Mouse (Mus musculus) cerebellum, adult (tissue): ENCODE results near the gene Nudt21.

Experiments used
- ATAC-seq: cut with Nextera tagmentation; 2 replicates; pipeline ENCODE4 v1.9.2; 2017; ENCODE audit warnings: mild to moderate bottlenecking, moderate library complexity, mixed read lengths; ENCODE audit not compliant: insufficient number of reproducible peaks, low FRiP score, low TSS enrichment

Gene Nudt21

DNA sequence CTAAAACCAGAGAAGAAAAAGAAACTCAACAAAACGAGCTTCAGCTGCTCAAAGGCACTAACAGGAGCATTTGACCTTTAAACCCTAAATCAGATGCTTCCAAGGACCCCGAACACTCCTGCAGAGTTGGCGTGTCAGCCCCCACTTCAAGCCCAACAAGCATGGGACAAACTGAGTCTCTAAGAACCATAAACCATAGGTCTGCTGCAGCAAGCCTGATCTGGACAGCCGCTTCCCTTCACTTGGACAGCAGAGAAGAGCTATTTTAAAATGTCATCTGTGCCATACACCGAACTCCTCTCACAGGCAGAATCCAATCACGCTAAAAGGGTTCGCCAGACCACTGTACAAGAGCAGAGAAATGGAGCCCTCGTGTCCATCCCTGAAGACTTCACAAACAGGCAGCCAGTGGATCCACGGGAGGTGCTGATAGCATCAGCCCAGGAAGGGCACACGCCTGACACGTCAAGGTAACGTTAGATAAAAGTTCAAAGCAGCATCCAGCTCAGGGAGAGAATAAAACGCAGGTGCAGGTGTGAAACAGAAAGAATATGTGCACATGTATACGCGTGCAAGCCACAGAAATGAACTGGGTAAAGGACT lies 27.5 kb downstream of the Nudt21 start:
- no peak for ATAC-seq

DNA sequence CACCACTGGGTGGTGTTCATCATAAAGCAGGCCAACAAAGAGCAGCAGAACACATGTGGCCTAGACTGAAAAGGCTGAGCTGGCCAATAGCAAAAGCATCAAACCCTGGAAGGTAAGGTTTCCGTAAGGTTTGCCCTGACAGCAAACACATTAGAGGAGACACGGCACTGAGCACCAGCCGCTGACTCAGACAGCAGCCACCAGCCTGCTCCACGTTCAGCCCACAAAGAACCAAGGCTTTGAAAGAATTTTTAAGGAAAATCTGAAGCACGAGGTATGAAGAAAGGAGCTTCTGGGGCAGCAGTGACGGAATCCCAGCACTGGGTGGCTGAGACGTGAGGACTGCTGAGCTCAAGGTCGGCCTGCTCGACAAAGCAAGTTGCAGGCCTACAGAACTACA lies 32.7 kb downstream of the Nudt21 start:
- no peak for ATAC-seq

DNA sequence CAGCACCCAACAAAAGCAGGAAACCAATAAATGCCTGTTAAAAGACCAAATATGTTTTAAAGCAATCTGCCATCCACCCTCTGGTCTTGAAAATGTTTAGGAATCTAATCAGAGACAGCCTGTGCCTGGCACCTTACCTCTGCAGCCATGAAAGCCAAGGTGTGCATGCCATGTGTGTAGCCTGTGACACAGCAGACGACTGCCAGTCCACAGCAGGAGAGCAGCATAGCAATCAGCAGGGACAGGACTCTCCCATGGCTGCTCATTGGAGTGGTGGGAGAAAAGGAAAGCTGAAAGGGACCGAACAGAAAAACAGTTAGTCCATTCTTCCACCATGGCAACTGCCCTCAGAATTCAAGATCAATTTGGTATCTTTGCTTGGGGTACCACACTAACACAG lies 37.9 kb downstream of the Nudt21 start:
- no peak for ATAC-seq

DNA sequence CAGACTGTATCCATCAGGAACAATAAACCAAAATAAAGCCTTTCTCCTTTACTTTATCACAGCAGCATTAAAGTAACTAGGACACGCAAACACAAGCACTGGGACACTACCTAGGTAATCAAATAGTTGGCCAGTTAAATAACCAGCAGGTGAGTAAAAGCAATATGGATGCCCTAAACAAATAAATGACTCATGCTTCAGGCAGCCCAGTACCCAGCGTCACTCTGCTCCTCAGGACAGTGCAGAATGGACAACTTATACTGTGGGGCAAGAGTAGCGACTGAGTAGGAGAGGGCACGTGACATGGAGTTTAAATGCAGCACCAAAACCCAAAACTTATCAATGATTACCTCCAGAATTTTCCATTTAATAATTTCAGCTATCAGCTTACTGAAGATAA lies 47.1 kb downstream of the Nudt21 start:
- no peak for ATAC-seq

DNA sequence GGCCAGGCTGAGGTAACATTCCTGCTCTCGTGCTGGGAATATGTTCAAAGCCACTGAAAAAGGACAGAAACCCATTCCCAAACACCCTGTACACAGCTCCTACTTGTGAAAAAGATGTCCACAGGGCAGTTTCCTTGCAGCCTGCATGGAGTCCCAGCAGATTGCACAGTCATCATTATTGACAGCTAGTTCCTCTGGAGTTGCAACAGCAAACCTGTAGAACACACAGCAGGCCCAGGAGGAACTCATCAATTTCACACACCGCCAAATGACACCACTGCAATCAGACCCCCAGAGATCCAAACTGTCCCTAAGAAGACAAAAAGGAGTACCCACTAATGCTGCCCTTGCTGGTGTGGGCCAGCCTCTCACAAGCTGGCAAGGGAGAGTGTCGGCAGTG lies 52.1 kb downstream of the Nudt21 start:
- no peak for ATAC-seq

DNA sequence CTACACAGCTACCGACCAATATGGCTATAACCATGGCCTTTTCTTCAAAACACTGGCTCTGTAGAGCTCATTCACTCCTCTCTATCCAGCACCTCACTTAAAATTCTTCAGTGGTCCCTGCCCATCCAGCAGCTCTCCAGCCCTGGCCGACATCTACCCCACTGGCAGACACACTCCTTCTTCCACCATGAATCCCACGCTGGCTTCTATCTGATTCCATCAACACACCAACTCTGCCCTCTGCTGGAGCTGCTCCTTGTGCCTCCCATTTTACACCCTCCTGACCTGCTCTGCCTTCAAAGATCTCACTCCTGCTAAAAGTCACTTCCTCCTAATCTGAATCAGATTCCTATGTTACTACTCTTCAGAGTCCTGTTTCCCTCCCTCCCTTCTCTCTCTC lies 53.0 kb downstream of the Nudt21 start:
- no peak for ATAC-seq

DNA sequence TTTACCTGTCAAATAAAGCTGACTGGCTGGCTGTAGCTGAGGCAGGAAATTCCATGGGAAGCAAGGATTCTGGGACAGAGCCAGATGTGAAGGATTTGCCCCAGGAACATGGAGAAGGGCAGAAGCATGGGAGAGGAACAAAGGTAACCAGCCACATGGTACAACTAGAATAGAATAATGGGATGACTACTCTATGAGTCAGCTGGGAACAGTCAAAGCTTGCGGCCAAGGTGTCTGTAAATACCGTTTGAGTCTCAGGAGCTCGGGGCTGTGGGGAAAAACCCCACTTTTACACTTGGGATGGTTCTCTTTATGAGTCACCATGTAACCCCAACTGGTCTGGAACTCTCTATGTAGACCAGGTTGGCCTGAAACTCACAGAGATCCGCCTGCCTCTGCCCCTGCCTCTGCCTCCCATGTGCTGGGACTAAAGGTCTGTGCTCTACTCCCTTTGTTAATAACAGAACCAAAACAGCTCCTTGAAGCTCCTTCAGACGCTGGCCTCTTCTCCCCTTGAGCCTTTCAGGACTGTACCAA lies 55.1 kb downstream of the Nudt21 start:
- ATAC-seq, result no peak

DNA sequence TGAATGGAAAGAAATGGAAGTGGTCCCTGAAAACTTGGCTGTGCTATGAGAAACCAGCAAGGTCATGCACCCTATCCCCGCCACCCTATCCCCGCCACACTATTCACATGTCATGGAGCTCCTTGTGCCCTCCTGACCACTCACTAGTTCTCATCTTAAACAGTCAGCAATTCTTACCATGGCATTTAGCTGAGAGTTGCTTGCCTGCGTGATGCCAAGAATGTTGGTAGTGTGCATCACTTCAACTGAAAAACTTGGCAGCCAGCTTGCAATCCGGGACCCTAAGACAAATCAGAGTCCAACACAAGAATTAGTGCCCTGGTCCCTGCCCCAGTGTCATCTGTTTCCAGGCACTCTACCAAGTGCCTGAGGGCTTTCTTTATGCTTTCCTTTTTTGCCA lies 56.7 kb downstream of the Nudt21 start:
- ATAC-seq, result no peak

DNA sequence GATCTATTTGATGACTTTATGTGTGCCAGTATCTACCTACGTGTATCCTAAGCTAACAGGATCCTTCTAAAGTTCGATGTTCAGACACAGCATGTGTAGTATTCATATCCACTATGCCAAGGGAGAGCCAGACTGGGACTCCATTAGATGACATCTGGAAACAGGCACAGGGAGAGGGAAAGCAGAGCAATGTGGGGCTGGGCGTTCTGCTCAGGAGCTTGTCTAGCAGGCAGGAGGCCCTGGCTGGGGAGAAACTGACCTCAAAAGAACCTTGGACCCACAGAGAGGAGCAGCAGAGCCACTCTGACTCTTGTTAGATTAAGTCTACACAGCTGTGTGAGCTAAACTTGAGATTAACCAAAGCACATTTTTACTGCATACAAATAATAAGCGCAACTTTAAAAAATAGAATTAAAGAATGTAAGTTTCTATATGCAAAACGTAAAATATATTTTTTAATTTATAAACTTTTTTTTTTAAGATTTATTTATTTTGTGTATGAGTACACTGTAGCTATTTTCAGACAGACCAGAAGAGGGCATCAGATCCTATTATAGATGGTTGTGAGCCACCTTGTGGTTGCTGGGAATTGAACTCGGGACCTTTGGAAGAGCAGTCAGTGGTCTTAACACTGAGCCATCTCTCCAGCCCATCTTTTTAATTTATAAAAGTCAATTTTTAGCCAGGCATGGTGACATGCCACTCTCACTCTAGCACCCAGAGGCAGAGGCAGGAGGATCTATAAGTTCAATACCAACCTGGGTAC lies 60.2 kb downstream of the Nudt21 start:
- no peak for ATAC-seq

DNA sequence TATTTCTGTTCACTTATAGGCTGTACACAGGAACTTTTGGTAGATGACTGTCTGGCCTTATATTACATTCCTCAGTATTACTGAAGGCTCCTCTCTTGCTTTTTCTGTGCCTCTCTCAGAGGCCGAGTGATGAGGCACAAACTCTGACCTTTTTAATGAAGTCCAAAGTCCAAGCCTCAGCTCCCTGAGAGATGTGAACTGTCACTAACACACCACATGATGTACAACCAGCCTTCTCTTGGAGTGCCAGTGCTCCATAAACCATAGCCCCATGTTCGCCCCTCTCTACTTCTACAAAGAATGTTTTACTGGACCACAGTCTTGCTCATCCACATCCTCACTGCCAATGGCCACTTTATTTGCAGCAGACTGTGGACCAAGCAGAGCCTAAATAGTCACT lies 61.5 kb downstream of the Nudt21 start:
- ATAC-seq, result no peak

DNA sequence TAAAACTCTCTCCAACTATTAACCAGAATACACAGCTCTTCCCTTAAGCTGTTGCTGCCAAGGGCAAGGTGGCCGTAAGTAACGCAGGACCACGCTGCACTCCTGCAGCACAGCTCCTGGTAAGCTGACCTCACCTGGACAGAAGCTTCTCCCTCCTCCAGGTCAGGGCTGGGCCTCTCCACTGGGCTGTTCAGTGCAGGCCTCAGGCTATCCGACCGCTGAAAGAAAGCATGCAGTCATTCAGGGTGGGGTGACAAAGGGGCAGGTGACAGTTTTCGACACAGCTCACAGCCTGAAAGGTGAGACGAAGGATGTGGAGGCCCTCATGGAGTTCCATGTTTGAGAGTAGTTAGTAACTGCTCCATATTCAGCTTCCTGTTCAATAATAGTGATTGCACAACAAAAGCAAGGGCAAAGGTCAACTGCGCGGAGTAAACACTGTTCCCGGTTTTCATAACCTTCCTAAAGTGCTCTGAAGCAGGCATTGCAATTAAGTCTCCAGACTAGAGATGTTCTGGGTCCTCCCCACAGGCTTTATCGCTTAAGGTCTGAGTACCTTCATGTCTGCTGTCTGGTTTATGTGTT lies 62.1 kb downstream of the Nudt21 start:
- ATAC-seq, result no peak

DNA sequence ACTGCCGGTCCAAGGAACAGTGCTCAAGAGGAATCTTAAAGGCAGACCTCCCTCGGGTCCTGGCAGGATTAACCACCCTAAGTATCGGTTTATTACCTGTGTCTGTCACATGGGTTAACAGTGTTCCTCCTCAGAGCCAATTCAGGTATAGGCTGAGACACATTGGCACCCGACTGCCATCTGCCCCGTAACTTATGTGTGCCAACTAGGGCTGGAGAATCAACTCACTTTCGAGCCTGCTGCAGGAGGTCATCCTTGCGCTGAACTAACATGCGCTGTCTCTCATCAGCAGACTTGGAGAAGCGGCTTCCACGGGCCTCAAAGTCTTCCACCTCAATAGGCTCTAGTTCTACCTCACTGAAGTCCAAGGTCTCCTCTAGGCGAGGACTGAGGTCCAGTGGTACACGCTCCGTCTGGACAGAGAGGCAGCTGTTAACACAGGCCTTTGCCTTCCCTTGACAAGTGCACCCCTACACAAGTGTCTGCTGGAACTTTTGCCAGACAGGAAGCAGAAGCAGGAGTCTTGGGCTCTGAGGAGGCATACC lies 62.9 kb downstream of the Nudt21 start:
- ATAC-seq, result 0 out of 2 replicates have a peak, but pooled peaks have one; percentile 10

DNA sequence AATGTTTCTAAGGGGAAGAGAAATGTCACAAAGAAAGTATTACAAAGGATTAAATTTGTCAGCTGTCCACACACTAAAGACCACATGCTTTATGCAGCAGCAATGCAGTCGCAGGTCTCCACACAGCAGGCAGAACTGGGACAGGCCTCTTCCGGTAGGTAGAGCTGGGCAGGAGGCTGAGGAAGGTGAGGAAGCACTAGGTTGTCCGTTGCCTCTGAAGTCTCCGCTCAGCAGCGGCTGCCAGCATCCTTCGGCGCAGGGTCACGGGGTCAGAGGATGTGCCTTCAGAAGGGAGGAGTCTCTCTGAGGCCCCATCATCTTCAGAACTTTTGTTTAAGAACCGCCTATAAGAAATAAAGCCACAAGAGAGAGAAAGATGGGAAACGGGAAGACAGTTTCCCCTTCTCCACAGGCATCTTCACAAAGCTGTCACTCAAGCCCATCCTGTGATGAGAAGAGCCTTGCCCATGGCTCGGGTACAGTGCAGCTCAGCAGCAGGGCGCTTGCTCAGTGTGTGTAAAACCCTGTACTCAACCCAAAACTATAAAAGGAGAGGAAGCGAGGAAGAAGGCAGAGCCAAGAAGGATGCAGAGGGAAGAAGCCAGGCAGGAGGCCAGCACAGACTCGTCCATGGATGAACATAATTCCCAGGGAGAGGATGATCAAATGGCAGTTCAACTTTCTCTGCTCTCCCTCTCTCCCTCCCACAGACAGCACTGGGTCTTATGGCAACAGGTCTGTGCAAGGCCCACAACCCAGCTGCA lies 63.7 kb downstream of the Nudt21 start:
- peak; percentile 54 for ATAC-seq

DNA sequence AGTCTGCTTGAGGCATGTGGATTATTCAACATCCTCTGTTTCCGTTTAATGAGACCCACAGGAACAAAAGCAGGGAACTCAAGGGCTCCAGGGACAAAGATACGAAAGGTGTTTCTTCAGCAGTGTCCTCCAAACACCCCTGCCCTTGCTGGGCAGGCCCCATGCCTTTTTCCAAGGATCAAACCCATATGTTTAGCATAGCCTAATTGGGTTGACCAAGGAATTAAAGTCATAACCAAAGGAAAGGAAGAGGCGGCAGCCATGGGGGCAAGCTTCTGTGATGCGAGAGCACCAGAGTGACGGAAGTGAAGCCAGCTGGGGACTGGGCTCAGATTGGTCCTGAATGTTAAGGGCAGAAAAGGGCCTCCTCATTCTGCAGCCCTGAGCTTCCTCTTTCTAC lies 64.6 kb downstream of the Nudt21 start:
- ATAC-seq, result no peak

DNA sequence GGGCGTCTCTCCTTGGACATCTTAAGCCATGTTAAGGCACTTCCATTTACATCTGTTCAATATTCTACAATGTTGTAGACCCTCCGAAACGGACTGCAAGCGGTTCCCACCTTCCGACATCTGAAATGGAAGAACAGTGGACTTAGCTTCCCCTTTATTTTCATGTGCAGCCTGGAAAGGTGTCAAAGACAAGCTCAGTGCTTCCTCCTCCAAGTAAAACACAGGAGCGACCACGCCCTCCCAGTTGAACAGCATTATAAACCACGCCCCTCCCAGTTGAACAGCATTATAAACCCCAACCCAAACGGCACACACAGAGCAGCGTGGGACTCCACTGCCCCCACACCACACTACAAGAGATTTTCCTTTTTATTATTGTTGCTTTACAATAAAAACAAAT lies 65.4 kb downstream of the Nudt21 start:
- ATAC-seq, result no peak

DNA sequence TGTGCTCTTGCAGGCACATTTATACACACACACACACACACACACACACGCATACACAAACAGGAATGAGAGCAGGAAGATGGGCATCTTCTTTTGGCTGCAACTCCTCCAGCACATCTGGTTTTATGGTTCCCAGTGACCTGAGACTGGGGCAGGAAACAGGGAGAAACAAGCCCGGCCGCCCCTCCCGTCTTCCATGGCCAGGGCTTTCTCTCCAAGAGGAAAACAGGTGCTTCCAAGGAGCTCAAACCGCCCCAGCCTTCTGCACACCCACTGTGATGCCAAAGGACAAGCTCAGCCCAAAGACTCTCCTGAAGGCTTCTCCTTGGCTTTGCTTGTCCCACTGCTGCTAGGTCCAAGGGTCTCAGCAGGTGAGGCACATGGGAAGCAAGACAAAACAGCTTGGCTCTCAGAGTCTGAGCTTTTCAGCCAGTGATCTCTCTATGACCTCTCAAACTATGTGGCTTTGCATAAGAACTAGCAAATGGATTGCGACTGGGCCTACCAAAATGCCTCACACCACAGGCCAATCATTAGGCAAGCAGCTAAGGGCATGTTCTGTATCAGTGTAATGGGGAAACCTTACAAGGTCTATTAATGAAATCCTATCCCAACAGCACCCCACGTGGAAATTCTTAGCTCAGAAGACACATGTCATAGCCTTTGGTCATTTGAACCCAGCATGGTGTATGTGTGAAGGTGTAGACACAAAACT lies 67.0 kb downstream of the Nudt21 start:
- ATAC-seq, result no peak

DNA sequence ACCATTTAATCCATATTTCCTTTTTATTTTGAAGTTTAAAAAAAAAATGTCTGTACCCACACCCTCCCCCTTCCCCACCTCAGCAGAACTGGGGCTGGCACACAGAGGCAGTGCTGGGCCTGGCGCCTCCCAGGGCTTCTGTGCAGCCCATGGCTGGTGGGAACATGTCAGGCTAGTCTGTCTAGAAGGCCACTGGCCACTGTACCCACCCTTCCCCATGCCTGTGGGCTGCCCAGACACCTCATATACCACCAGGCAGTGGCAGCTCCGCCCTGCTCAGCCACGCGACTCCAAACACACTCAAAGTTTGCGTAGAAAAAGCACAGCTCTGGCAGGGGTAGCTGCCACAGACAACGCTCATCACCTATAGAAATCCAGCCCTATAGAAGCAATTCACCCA lies 68.5 kb downstream of the Nudt21 start:
- ATAC-seq, result no peak
